Mouse (Mus musculus) spleen, adult 2 months (tissue): ENCODE results near the gene Wfdc18.

ENCODE experiments used
- CTCF ChIP-seq: fragments of 200-500 bp; IDR thresholded peaks from 2 replicates; pipeline ENCODE4 v1.5.1; 2011; ENCODE audit warnings: mild to moderate bottlenecking, inconsistent platforms; ENCODE audit not compliant: insufficient read depth, insufficient read length, insufficient replicate concordance; ENCODE audit errors: extremely low read depth
- POLR2A ChIP-seq: fragments of 200-500 bp; IDR thresholded peaks from 2 replicates; pipeline ENCODE4 v1.6.1; 2011; ENCODE audit warnings: low read depth, low read length, inconsistent platforms

- TF ChIP-seq CTCF (no peak), POLR2A (no peak)
These were observed 22.3 kb downstream of the Wfdc18 start for GRCm38 (mm10) chr11:83731116-83731515.
